Mouse (Mus musculus) inflammation-experienced regulatory T-cells (primary cell): ENCODE measurements around the gene Kirrel3. TPM values are rescaled to one million over a fixed set of nuclear protein-coding genes. Genes with fewer than 3 reads are reported as not detected.

Source experiments
- polyA plus RNA-seq, 2 experiments: library from polyadenylated mRNA; unstranded; fragments of 100-300 nt; shearing (Covaris generic); gene quantifications; one replicate each; pipeline ENCODE4 v1.2.1; 2017

The Kirrel3 gene
- polyA plus RNA-seq = under 1 TPM; 0.22 to 0.51 TPM

GRCm38 (mm10) chr9:34485759-34486431, at the start of gene Kirrel3:
Kirrel3 (plus strand) TSS chr9:34485894.

